Mouse (Mus musculus) midbrain, embryonic 14.5 days (tissue): ENCODE measurements around the gene Eogt. TPM values are rescaled to one million over a fixed set of nuclear protein-coding genes. Genes with fewer than 3 reads are reported as not detected.

Experiments
- ATAC-seq: fragments of 200-750 bp; cut with Nextera tagmentation; 2 replicates; pipeline ENCODE4 v1.8.0; 2017; ENCODE audit warnings: moderate number of reproducible peaks, moderate library complexity; ENCODE audit not compliant: low FRiP score, low TSS enrichment
- DNase-seq: peaks from one replicate; pipeline ENCODE4 v3.0.0-alpha.2; 2015
- H3K27ac ChIP-seq: fragments of 300-500 bp; sonication (generic); replicated peaks from 2 replicates; pipeline ENCODE4 v1.5.1; 2014; ENCODE audit warnings: mild to moderate bottlenecking, low read depth, low read length, moderate library complexity
- H3K27me3 ChIP-seq: fragments of 300-500 bp; sonication (generic); 2 replicates; pipeline ENCODE4 v1.6.1; 2014; ENCODE audit warnings: low read length, control low read depth, mixed read lengths; ENCODE audit not compliant: control insufficient read depth, insufficient read depth
- H3K36me3 ChIP-seq: fragments of 300-500 bp; sonication (generic); 2 replicates; pipeline ENCODE4 v1.6.1; 2014; ENCODE audit warnings: low read length, control low read depth; ENCODE audit not compliant: control insufficient read depth, insufficient read depth
- H3K4me1 ChIP-seq: fragments of 300-500 bp; sonication (generic); 2 replicates; pipeline ENCODE4 v1.6.1; 2014; ENCODE audit warnings: mild to moderate bottlenecking, antibody characterized with exemption, low read length, control low read depth; ENCODE audit not compliant: control insufficient read depth, insufficient read depth
- H3K4me2 ChIP-seq: fragments of 300-500 bp; sonication (generic); 2 replicates; pipeline ENCODE4 v1.6.1; 2014; ENCODE audit warnings: mild to moderate bottlenecking, low read length, moderate library complexity
- H3K4me3 ChIP-seq: fragments of 300-500 bp; sonication (generic); replicated peaks from 2 replicates; pipeline ENCODE4 v1.5.1; 2014; ENCODE audit warnings: low read depth, low read length
- H3K9ac ChIP-seq: fragments of 300-500 bp; sonication (generic); replicated peaks from 2 replicates; pipeline ENCODE4 v1.6.1; 2014; ENCODE audit warnings: mild to moderate bottlenecking, low read length, moderate library complexity
- H3K9me3 ChIP-seq: fragments of 300-500 bp; sonication (generic); 2 replicates; pipeline ENCODE4 v1.6.1; 2016; ENCODE audit warnings: low read length, control low read depth, mixed read lengths; ENCODE audit not compliant: control insufficient read depth
- WGBS: fragments of 180-500 bp; shearing (Covaris S2); extraction: QIAGEN DNeasy Blood & Tissue Kit; methylation state at CpG from one replicate; pipeline ENCODE4 v1.1.7; 2014; 5-methylcytosine and 5-hydroxymethylcytosine counted together
- polyA plus RNA-seq: library from polyadenylated mRNA; unstranded; fragments of >200 nt; fragmentation: Nextera tagmentation; extraction: Ambion mirVana; gene quantifications from 2 replicates; pipeline ENCODE4 v1.2.1, GENCODE M21; 2014

Eogt gene
- polyA plus RNA-seq, 1 experiment from 2014 or later: 9.1 TPM

GRCm38 (mm10) chr6:97144359-97144758 is 4.6 kb downstream of the Eogt start:
- WGBS: 52% methylated on average over 7 of the region's 7 CpGs
- Histone ChIP-seq H3K4me3 (no peak overlapping the region), H3K9me3 (no peaks in the 10 kb centered on the region), H3K9ac (no peak overlapping the region), H3K4me2 (no peak overlapping the region), H3K36me3 (no peaks in the 10 kb centered on the region), H3K27me3 (no peaks in the 10 kb centered on the region), H3K4me1 (peaks cover 12% of the 10 kb centered on the region), H3K27ac (no peak overlapping the region)
- peak; percentile 11 for DNase-seq
- no peak for ATAC-seq

DNA sequence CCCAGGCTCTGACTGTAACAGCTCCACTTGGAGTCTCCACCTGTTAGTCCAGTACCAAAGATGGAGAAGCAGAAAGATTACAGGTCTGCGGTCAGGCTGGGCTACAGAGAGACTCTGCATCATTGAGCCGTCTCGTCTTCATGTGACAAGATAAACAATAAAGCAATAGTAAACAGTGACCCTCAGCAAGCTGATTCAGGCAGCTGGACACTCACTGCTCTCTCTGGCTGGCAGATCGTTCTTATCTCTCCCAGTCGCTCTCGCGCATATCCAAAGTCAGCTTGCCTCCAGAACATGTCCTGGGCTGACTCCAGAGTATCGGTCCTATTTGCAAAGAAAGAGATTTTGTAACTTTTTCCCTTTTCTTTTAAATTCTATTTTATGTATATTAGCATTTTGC is 6.4 kb downstream of the Eogt start:
- Histone ChIP-seq H3K9me3 (no peaks in the 10 kb centered on the region), H3K27me3 (no peaks in the 10 kb centered on the region), H3K36me3 (no peaks in the 10 kb centered on the region), H3K4me1 (peaks cover 5% of the 10 kb centered on the region; the same call in 1 of the 2 replicates), H3K27ac (no peak overlapping the region), H3K4me3 (no peak overlapping the region), H3K4me2 (no peak overlapping the region), H3K9ac (no peak overlapping the region)
- DNase-seq (no peak), ATAC-seq (no peak)
- 90% methylated on average over 8 of the region's 8 CpGs for WGBS

- Histone ChIP-seq H3K36me3 (no peaks in the 10 kb centered on the region), H3K9me3 (no peaks in the 10 kb centered on the region), H3K4me2 (no peak overlapping the region), H3K9ac (no peak overlapping the region), H3K27me3 (no peaks in the 10 kb centered on the region), H3K4me3 (no peak overlapping the region), H3K4me1 (no peaks in the 10 kb centered on the region), H3K27ac (no peak overlapping the region)
- no peak for ATAC-seq
- no peak for DNase-seq
- WGBS: 84% methylated on average over 7 of the region's 7 CpGs
These were observed 7.2 kb downstream of the Eogt start for GRCm38 (mm10) chr6:97141811-97142210.

DNA sequence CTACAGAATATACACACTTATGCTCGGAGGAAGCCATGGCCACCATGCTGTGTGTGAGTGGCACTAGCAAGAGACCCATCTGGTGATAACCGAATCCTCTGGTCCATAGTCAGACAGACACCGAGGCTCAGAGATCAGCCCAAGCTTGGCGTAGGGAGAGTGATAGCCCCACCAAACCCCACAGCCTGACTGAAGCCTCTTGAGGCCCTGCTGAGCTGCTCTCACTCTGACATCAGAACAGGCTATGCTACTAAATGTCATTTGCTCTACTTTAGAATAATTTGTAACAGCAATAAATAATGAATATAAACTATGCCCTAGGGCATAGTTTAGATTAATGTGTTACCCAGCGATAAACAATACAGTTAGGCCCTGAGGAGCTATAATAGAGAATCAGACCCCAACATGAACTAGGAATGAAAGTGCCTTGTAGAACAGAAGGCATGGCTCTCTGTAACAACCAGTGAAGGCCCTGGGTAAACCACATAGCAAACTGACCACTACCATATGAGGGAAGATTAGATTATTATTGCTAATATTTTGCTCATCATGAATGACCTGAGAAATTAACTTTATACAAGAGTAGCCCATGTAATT is 16.2 kb downstream of the Eogt start:
- no peaks in the 10 kb centered on the region for H3K27me3 ChIP-seq
- H3K36me3 ChIP-seq: no peaks in the 10 kb centered on the region
- no peaks in the 10 kb centered on the region for H3K4me1 ChIP-seq
- DNase-seq: no peak
- H3K27ac ChIP-seq: no peak overlapping the region
- H3K9ac ChIP-seq: no peak overlapping the region
- WGBS: 80% methylated on average over 5 of the region's 5 CpGs
- no peak overlapping the region for H3K4me2 ChIP-seq
- H3K9me3 ChIP-seq: no peaks in the 10 kb centered on the region
- no peak for ATAC-seq
- H3K4me3 ChIP-seq: no peak overlapping the region

DNA sequence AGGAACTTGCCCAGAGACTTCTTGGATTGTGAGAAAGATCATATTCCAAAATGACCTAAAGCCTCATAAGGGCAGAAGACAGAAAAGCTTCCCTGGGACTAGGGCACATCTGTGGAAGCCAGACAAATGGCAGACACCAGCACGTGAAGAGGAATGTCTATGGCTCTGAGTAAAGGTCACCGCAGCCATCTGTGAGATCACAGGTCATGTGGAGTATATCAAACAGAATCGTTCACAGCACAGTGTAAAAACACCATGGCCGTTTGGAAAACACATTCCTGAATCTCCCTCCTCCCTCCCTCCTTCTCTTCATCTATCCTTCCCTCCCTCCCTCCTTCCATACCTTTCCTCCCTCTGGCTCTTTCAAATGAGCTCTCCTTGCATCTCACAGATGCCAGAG is 17.2 kb downstream of the Eogt start:
- Histone ChIP-seq H3K4me3 (no peak overlapping the region), H3K9ac (no peak overlapping the region), H3K36me3 (no peaks in the 10 kb centered on the region), H3K4me2 (no peak overlapping the region), H3K9me3 (no peaks in the 10 kb centered on the region), H3K27ac (no peak overlapping the region), H3K27me3 (no peaks in the 10 kb centered on the region), H3K4me1 (no peaks in the 10 kb centered on the region)
- ATAC-seq: no peak
- WGBS: 79% methylated on average over 4 of the region's 4 CpGs
- no peak for DNase-seq

- 66% methylated on average over 5 of the region's 5 CpGs for WGBS
- H3K27ac ChIP-seq: no peak overlapping the region
- no peak overlapping the region for H3K4me3 ChIP-seq
- peak; percentile 22 for DNase-seq
- H3K9me3 ChIP-seq: no peaks in the 10 kb centered on the region
- H3K27me3 ChIP-seq: no peaks in the 10 kb centered on the region
- no peaks in the 10 kb centered on the region for H3K4me1 ChIP-seq
- no peak overlapping the region for H3K4me2 ChIP-seq
- ATAC-seq: no peak
- H3K9ac ChIP-seq: no peak overlapping the region
- no peaks in the 10 kb centered on the region for H3K36me3 ChIP-seq
These were observed 18.0 kb downstream of the Eogt start for GRCm38 (mm10) chr6:97130979-97131378.

GRCm38 (mm10) chr6:97124336-97125010 is 24.5 kb downstream of the Eogt start:
- no peak overlapping the region for H3K27ac ChIP-seq
- H3K9me3 ChIP-seq: no peaks in the 10 kb centered on the region
- H3K4me3 ChIP-seq: no peak overlapping the region
- H3K4me1 ChIP-seq: no peaks in the 10 kb centered on the region
- no peak for ATAC-seq
- no peak for DNase-seq
- H3K27me3 ChIP-seq: no peaks in the 10 kb centered on the region
- 88% methylated on average over 10 of the region's 10 CpGs for WGBS
- no peak overlapping the region for H3K9ac ChIP-seq
- H3K4me2 ChIP-seq: no peak overlapping the region
- H3K36me3 ChIP-seq: 0 out of 2 replicates have a peak, but pooled peaks cover 3% of the 10 kb centered on the region

- no peak for ATAC-seq
- no peak overlapping the region for H3K4me2 ChIP-seq
- WGBS: 85% methylated on average over 4 of the region's 4 CpGs
- no peak overlapping the region for H3K4me3 ChIP-seq
- H3K27ac ChIP-seq: no peak overlapping the region
- H3K4me1 ChIP-seq: no peaks in the 10 kb centered on the region
- H3K27me3 ChIP-seq: no peaks in the 10 kb centered on the region
- H3K9ac ChIP-seq: no peak overlapping the region
- 0 out of 2 replicates have a peak, but pooled peaks cover 3% of the 10 kb centered on the region for H3K36me3 ChIP-seq
- no peaks in the 10 kb centered on the region for H3K9me3 ChIP-seq
- DNase-seq: no peak
These were observed 28.1 kb downstream of the Eogt start for GRCm38 (mm10) chr6:97120922-97121321.

DNA sequence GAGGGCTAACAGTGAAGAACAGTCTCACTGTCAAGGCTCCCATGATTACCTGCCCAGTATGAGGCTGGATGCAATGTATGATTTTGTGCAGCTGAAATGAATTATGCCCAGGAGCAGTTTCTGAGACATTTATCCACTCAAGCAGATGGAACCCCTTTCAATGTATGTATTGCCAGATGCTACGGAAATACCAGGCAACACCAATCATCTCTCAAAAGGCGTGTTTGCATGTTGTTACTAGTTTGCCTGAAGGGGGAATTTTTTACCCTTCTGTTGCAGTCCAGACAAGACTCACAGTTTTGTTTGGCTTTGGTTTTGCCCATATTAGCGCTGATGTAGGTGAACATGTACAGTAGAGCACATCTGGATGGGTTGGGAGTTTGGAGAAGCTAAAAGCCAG is 30.7 kb downstream of the Eogt start:
- Histone ChIP-seq H3K9me3 (no peaks in the 10 kb centered on the region), H3K4me3 (no peak overlapping the region), H3K4me1 (no peaks in the 10 kb centered on the region), H3K36me3 (0 out of 2 replicates have a peak, but pooled peaks cover 3% of the 10 kb centered on the region), H3K27me3 (no peaks in the 10 kb centered on the region), H3K27ac (no peak overlapping the region), H3K4me2 (no peak overlapping the region), H3K9ac (no peak overlapping the region)
- no peak for ATAC-seq
- no peak for DNase-seq
- 82% methylated on average over 3 of the region's 3 CpGs for WGBS
